Mouse (Mus musculus) liver, embryonic 14.5 days (tissue): ENCODE results near the gene Rhbdl1.

Experiments
- CTCF ChIP-seq: IDR thresholded peaks from 2 replicates; pipeline ENCODE4 v1.5.1; 2016; ENCODE audit warnings: antibody characterized with exemption, low read depth, control low read depth
- EP300 ChIP-seq: IDR thresholded peaks from 2 replicates; pipeline ENCODE4 v1.6.1; 2016; ENCODE audit warnings: antibody characterized with exemption, low read depth

GRCm38 (mm10) chr17:25832436-25833290, 4.4 kb downstream of the Rhbdl1 start:
- TF ChIP-seq EP300 (no peak), CTCF (peak; percentile 17; the same call in 1 of the 2 replicates)
